Mouse (Mus musculus) olfactory bulb, adult 2 months (tissue): ENCODE data around the gene Zcchc14.

ENCODE experiments used
- CTCF ChIP-seq: fragments of 200-500 bp; IDR thresholded peaks from 2 replicates; pipeline ENCODE4 v1.5.1; 2012; ENCODE audit warnings: low read depth, mild to moderate bottlenecking, low read length, moderate library complexity; ENCODE audit not compliant: insufficient read depth
- POLR2A ChIP-seq: fragments of 200-500 bp; IDR thresholded peaks from 2 replicates; pipeline ENCODE4 v1.6.1; 2012; ENCODE audit warnings: mild to moderate bottlenecking, low read depth, low read length, moderate library complexity; ENCODE audit not compliant: insufficient read depth

- TF ChIP-seq CTCF (no peak), POLR2A (no peak)
Measured at GRCm38 (mm10) chr8:121674524-121674923, 21.8 kb upstream of the Zcchc14 start.
